ENCODE assay signal across 25 mouse cellular contexts in the genomic region with DNA sequence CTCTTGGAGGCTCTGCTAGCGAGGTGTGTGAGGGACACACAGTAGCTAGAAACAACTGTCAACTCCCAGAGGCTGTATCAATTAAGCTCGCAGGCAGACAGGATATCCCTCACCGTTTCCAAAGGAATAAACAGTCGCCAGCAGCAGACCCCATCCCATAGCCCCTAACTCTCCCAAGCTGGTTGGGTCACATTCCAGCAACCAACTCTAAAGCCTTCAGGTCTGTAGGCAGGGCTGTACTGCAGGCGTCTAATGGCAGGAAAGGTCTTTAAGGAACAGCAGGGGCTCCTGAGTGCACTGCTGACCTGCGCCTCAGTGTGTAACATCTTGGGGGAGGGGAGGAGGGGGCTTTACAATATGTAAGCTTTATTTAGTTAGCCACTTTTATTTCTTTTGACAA. TPM values are rescaled to one million over a fixed set of nuclear protein-coding genes. Genes with fewer than 3 reads are reported as not detected.
A peak's percentile ranks its signal among the peaks of the same experiment; 100 is the strongest.
DNase-seq lines count a peak whose midpoint lies in the region; ATAC-seq and TF ChIP-seq lines count a peak whose summit lies in the region.
"Had no signal": no experiment of that assay in that cellular context is flagged by ENCODE, and none has a peak within 500 bp of the region (broad histone marks: within the 10 kb centered on the region; RNA-seq: fewer than 3 reads in every experiment).

No protein-coding gene starts in this region.

- TF ChIP-seq POLR2A in lung, adult 2 months (IDR thresholded peaks at IDR 0.05; ENCODE audit: borderline replicate concordance, extremely low read depth, low read depth, low read length), result no peak

- H3K36me3 ChIP-seq in forebrain, embryonic 10.5 days (replicated peaks), result peaks cover 57% of the 10 kb centered on the region
- H3K36me3 ChIP-seq in forebrain, postnatal 0 days (ENCODE audit: insufficient read depth), result peaks cover 25% of the 10 kb centered on the region
- H3K36me3 ChIP-seq in lung, embryonic 14.5 days (ENCODE audit: insufficient read depth), result peaks cover 49% of the 10 kb centered on the region
- peaks cover 4% of the 10 kb centered on the region; the same call in 1 of the 2 replicates for H3K36me3 ChIP-seq in limb, embryonic 11.5 days (ENCODE audit: control insufficient read depth, insufficient read depth, low read length)

- H3K9ac ChIP-seq in forebrain, postnatal 0 days, result no peak overlapping the region
- H3K9ac ChIP-seq in lung, embryonic 14.5 days, result no peak overlapping the region
- no peak overlapping the region for H3K9ac ChIP-seq in limb, embryonic 11.5 days (ENCODE audit: low read length)
- H3K9ac ChIP-seq: heart, embryonic 13.5 days; neural tube, embryonic 12.5 days; stomach, embryonic 15.5 days had no signal

- no peak for TF ChIP-seq CTCF in forebrain, postnatal 0 days (IDR thresholded peaks at IDR 0.05; ENCODE audit: low read depth)
- no peak for TF ChIP-seq CTCF in lung, embryonic 14.5 days (IDR thresholded peaks at IDR 0.05; ENCODE audit: low read depth)
- TF ChIP-seq CTCF in lung, adult 2 months (IDR thresholded peaks at IDR 0.05; ENCODE audit: insufficient read depth, low read length), result no peak

- no peaks in the 10 kb centered on the region for H3K27me3 ChIP-seq in forebrain, embryonic 10.5 days (ENCODE audit: poor library complexity, severe bottlenecking)
- no peaks in the 10 kb centered on the region for H3K27me3 ChIP-seq in forebrain, postnatal 0 days (ENCODE audit: insufficient read depth, low read length)
- no peaks in the 10 kb centered on the region for H3K27me3 ChIP-seq in lung, embryonic 14.5 days (ENCODE audit: insufficient read depth, low read length)
- H3K27me3 ChIP-seq in limb, embryonic 11.5 days (ENCODE audit: control insufficient read depth, insufficient read depth, low read length), result no peaks in the 10 kb centered on the region
- H3K27me3 ChIP-seq: heart, embryonic 13.5 days; megakaryocyte, embryonic 14.5 days; neural tube, embryonic 12.5 days; stomach, embryonic 15.5 days had no signal

- 2% methylated on average over 6 of the region's 6 CpGs for WGBS in forebrain, embryonic 10.5 days
- 11% methylated on average over 6 of the region's 6 CpGs for WGBS in forebrain, postnatal 0 days
- 18% methylated on average over 6 of the region's 6 CpGs for WGBS in lung, embryonic 14.5 days
- WGBS in lung, adult 2 months, result 46% methylated on average over 6 of the region's 6 CpGs
- 6% methylated on average over 6 of the region's 6 CpGs for WGBS in limb, embryonic 11.5 days

- ATAC-seq in forebrain, postnatal 0 days, result no peak
- no peak for ATAC-seq in lung, embryonic 14.5 days (ENCODE audit: insufficient read depth)
- no peak; the same call in 1 of the 2 replicates for ATAC-seq in limb, embryonic 11.5 days (ENCODE audit: insufficient number of reproducible peaks, low FRiP score, low TSS enrichment, low read depth)
- no peak for ATAC-seq in cerebellum, adult (ENCODE audit: insufficient number of reproducible peaks, low FRiP score, low TSS enrichment)
- ATAC-seq: hindbrain, postnatal 0 days had no signal

- intact Hi-C loops in left cerebral cortex, postnatal 14 days (cut with DNase I), result loop anchor here (5.0 kb wide), 1 partner anchor 88 kb away; no protein-coding TSS in a partner anchor

- H3K4me2 ChIP-seq in forebrain, postnatal 0 days (ENCODE audit: low read depth), result no peak overlapping the region
- H3K4me2 ChIP-seq in lung, embryonic 14.5 days, result peak overlapping the region; percentile 25
- H3K4me2 ChIP-seq in limb, embryonic 11.5 days (ENCODE audit: low read depth, severe bottlenecking), result peak overlapping the region; percentile 3; the same call in 1 of the 2 replicates
- H3K4me2 ChIP-seq: heart, embryonic 13.5 days; neural tube, embryonic 12.5 days; stomach, embryonic 15.5 days had no signal

- H3K27ac ChIP-seq in forebrain, embryonic 10.5 days, result peak overlapping the region; percentile 66
- H3K27ac ChIP-seq in forebrain, postnatal 0 days (ENCODE audit: low read depth, low read length), result no peak overlapping the region
- peak overlapping the region; percentile 58; the same call in 1 of the 2 replicates for H3K27ac ChIP-seq in lung, embryonic 14.5 days (ENCODE audit: low read depth)
- H3K27ac ChIP-seq in limb, embryonic 11.5 days (replicated peaks; ENCODE audit: low read depth, low read length), result no peak overlapping the region
- H3K27ac ChIP-seq: heart, embryonic 13.5 days; hindbrain, postnatal 0 days; neural tube, embryonic 12.5 days; stomach, embryonic 15.5 days had no signal

- H3K9me3 ChIP-seq in forebrain, embryonic 10.5 days, result no peaks in the 10 kb centered on the region
- no peaks in the 10 kb centered on the region for H3K9me3 ChIP-seq in forebrain, postnatal 0 days (ENCODE audit: low read length)
- no peaks in the 10 kb centered on the region for H3K9me3 ChIP-seq in lung, embryonic 14.5 days (ENCODE audit: low read depth, low read length)
- no peaks in the 10 kb centered on the region for H3K9me3 ChIP-seq in limb, embryonic 11.5 days (ENCODE audit: control insufficient read depth, low read length)
- H3K9me3 ChIP-seq: heart, embryonic 13.5 days; megakaryocyte, embryonic 14.5 days; neural tube, embryonic 12.5 days; stomach, embryonic 15.5 days had no signal

- DNase-seq in forebrain, embryonic 10.5 days (ENCODE audit: extremely low spot score, low spot score), result no peak
- no peak for DNase-seq in forebrain, postnatal 0 days
- DNase-seq in lung, embryonic 14.5 days, result peak; percentile 34
- no peak for DNase-seq in lung, adult 2 months
- DNase-seq in embryo, embryonic 11 days, result peak; percentile 36
- DNase-seq in limb, embryonic 11.5 days (ENCODE audit: low spot score), result peak; percentile 45
- DNase-seq in left cerebral cortex, postnatal 14 days (ENCODE audit: low spot score in 2 of 2), result no peak
- DNase-seq: adrenal gland, postnatal 14 days; cerebellum, adult 8-10 months; gastrocnemius, postnatal 36 days; heart, postnatal 36 days; kidney, adult 18-20 months; kidney, postnatal 25 days; layer of hippocampus, adult 9-11 months; liver; lung, postnatal 10 days had no signal

- peak overlapping the region; percentile 8 for H3K4me3 ChIP-seq in forebrain, embryonic 10.5 days
- no peak overlapping the region for H3K4me3 ChIP-seq in forebrain, postnatal 0 days (ENCODE audit: low read depth, low read length)
- no peak overlapping the region for H3K4me3 ChIP-seq in lung, embryonic 14.5 days (ENCODE audit: low read depth, low read length)
- H3K4me3 ChIP-seq in lung, adult 2 months (replicated peaks; ENCODE audit: extremely low read depth, low read depth, low read length), result no peak overlapping the region
- H3K4me3 ChIP-seq in limb, embryonic 11.5 days (ENCODE audit: low read depth, low read length), result no peak overlapping the region
- H3K4me3 ChIP-seq: erythroblast, embryonic 14.5 days; heart, embryonic 13.5 days; megakaryocyte, embryonic 14.5 days; neural tube, embryonic 12.5 days; stomach, embryonic 15.5 days had no signal

- H3K4me1 ChIP-seq in forebrain, embryonic 10.5 days, result peaks cover 37% of the 10 kb centered on the region
- H3K4me1 ChIP-seq in forebrain, postnatal 0 days (ENCODE audit: insufficient read depth), result no peaks in the 10 kb centered on the region
- 0 out of 2 replicates have a peak, but pooled peaks cover 4% of the 10 kb centered on the region for H3K4me1 ChIP-seq in lung, embryonic 14.5 days (ENCODE audit: insufficient read depth)
- peaks cover 3% of the 10 kb centered on the region for H3K4me1 ChIP-seq in lung, adult 2 months (ENCODE audit: control insufficient read depth, insufficient read depth, low read length)
- H3K4me1 ChIP-seq in limb, embryonic 11.5 days (ENCODE audit: control insufficient read depth, insufficient read depth, low read length), result peaks cover 12% of the 10 kb centered on the region

RNA-seq across cellular contexts. Expression of gene Ssh1, which starts 34.7 kb away (rescaled TPM):
- 13.9 and 17.5 TPM in 2 replicates for polyA plus RNA-seq in forebrain, embryonic 10.5 days (2016; fragmentation: Nextera tagmentation; extraction: Ambion mirVana)
- 7.9 and 11.5 TPM in 2 replicates for total RNA-seq in forebrain, postnatal 0 days (2014; rRNA removed)
- polyA plus RNA-seq in forebrain, postnatal 0 days (2015; fragmentation: Nextera tagmentation; extraction: Ambion mirVana), result 8.2 and 10.4 TPM in 2 replicates
- 25.0 and 29.9 TPM in 2 replicates for polyA plus RNA-seq in lung, embryonic 14.5 days (2014; fragmentation: Nextera tagmentation; extraction: Ambion mirVana)
- polyA plus RNA-seq in lung, adult 2 months (2012; rRNA removed), result 22.1 and 27.3 TPM in 2 replicates
- 27.3 and 28.1 TPM in 2 replicates for polyA plus RNA-seq in limb, embryonic 11.5 days (2014; fragmentation: Nextera tagmentation; extraction: Ambion mirVana)
- total RNA-seq in left cerebral cortex, postnatal 14 days (2021), result 10 to 100 TPM; 19.7 to 21.4 TPM

RNA-seq across cellular contexts. Expression of gene Dao, which starts 44.5 kb away (rescaled TPM):
- polyA plus RNA-seq in forebrain, embryonic 10.5 days (2016; fragmentation: Nextera tagmentation; extraction: Ambion mirVana), result not detected in 2 replicates
- total RNA-seq in forebrain, postnatal 0 days (2014; rRNA removed), result not detected in 2 replicates
- not detected in 2 replicates for polyA plus RNA-seq in forebrain, postnatal 0 days (2015; fragmentation: Nextera tagmentation; extraction: Ambion mirVana)
- not detected in 2 replicates for polyA plus RNA-seq in lung, embryonic 14.5 days (2014; fragmentation: Nextera tagmentation; extraction: Ambion mirVana)
- polyA plus RNA-seq in lung, adult 2 months (2012; rRNA removed), result 0.05 and 0.17 TPM in 2 replicates
- polyA plus RNA-seq in limb, embryonic 11.5 days (2014; fragmentation: Nextera tagmentation; extraction: Ambion mirVana), result not detected in 2 replicates
- not detected for total RNA-seq in left cerebral cortex, postnatal 14 days (2021)
- total RNA-seq: adrenal gland, postnatal 14 days; gastrocnemius, postnatal 36 days; heart, postnatal 36 days; midbrain, postnatal 0 days had no signal
- polyA plus RNA-seq: cortical plate, adult 2 months; erythroblast, embryonic 14.5 days; heart, embryonic 13.5 days; midbrain, postnatal 0 days; neural tube, embryonic 12.5 days had no signal

RNA-seq across cellular contexts. Expression of gene Coro1c, which starts 50.5 kb away (rescaled TPM):
- 209 and 210 TPM in 2 replicates for polyA plus RNA-seq in forebrain, embryonic 10.5 days (2016; fragmentation: Nextera tagmentation; extraction: Ambion mirVana)
- 159 and 178 TPM in 2 replicates for total RNA-seq in forebrain, postnatal 0 days (2014; rRNA removed)
- 148 and 167 TPM in 2 replicates for polyA plus RNA-seq in forebrain, postnatal 0 days (2015; fragmentation: Nextera tagmentation; extraction: Ambion mirVana)
- polyA plus RNA-seq in lung, embryonic 14.5 days (2014; fragmentation: Nextera tagmentation; extraction: Ambion mirVana), result 151 and 165 TPM in 2 replicates
- 86.7 and 104 TPM in 2 replicates for polyA plus RNA-seq in lung, adult 2 months (2012; rRNA removed)
- 94.9 and 107 TPM in 2 replicates for polyA plus RNA-seq in limb, embryonic 11.5 days (2014; fragmentation: Nextera tagmentation; extraction: Ambion mirVana)
- 100 to 1,000 TPM in 1 of 2 experiments, 10 to 100 TPM in 1; 97.7 to 102 TPM for total RNA-seq in left cerebral cortex, postnatal 14 days (2021)

Comparison
In these comparisons a context has a peak if more than half of its experiments do, and no peak if none do; other contexts are left out.
1. DNase-seq: peak in lung, embryonic 14.5 days (single experiment), embryo, embryonic 11 days (single experiment) and limb, embryonic 11.5 days (single experiment); none in forebrain, embryonic 10.5 days (single experiment), forebrain, postnatal 0 days (single experiment), lung, adult 2 months (single experiment) and left cerebral cortex, postnatal 14 days (0 of 2).
2. H3K27ac ChIP-seq: peak in forebrain, embryonic 10.5 days (single experiment) and lung, embryonic 14.5 days (single experiment); none in forebrain, postnatal 0 days (single experiment) and limb, embryonic 11.5 days (single experiment).